Mouse (Mus musculus) adrenal gland, postnatal 36 days (tissue): ENCODE results near the gene Ube2n. TPM values are rescaled to one million over a fixed set of nuclear protein-coding genes. Genes with fewer than 3 reads are reported as not detected.
A peak's percentile ranks its signal among the peaks of the same experiment; 100 is the strongest.

Experiments used
- DNase-seq, 2 experiments: peaks; one replicate each; pipeline ENCODE4 v3.0.0; 2021; ENCODE audit warnings: mixed read lengths in 1 of 2
- total RNA-seq, 2 experiments: library from RNA; stranded (reverse); gene quantifications; 2 replicates each; pipeline ENCODE4 v1.2.3; 2021

The Ube2n gene
- total RNA-seq, 2 experiments from 2014 or later: 138 to 147 TPM

DNA sequence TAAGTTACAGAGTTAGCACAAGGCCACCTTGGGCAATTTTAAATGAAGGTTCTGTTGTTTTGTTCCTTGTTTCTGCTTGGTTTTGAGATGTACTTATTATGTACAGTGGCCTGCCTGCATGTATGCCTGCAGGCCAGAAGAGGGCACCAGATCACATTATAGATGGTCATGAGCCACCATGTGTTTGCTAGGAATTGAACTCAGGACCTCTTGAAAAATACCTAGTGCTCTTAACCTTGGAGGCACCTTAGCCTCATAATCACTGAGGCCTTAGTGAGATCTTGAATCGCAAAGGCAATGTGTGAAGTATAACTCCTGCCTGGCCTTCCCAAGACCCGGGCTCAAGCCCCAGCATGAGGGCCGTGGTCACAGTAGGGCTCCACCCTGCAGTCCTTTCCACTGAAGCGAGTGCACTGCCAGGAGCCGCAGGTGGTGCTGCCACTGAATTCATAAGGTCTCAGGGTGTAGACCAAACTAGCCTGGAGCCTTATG is 42.4 kb downstream of the Ube2n start:
- DNase-seq: peak in 1 of 2 experiments; percentile 48

DNA sequence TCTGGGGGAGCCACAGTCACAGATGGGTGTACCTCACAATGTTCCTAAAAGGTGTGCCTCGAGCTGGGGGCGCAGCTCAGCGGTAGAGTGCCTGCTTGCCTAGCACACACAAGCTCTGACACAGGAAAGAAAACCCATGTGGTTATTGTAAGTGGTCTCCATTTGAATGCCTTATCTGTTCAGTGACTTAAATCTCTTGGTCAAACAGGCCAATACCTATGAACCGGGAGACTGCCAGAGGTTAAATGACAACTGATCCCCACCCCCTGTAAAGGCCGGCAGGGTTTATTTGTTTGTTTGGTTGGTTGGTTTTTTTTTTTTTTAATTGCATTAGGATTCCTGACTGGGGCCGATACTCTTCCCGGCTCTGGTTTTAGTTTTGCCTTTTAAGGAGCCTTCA is 44.5 kb downstream of the Ube2n start:
- no peak for DNase-seq

DNA sequence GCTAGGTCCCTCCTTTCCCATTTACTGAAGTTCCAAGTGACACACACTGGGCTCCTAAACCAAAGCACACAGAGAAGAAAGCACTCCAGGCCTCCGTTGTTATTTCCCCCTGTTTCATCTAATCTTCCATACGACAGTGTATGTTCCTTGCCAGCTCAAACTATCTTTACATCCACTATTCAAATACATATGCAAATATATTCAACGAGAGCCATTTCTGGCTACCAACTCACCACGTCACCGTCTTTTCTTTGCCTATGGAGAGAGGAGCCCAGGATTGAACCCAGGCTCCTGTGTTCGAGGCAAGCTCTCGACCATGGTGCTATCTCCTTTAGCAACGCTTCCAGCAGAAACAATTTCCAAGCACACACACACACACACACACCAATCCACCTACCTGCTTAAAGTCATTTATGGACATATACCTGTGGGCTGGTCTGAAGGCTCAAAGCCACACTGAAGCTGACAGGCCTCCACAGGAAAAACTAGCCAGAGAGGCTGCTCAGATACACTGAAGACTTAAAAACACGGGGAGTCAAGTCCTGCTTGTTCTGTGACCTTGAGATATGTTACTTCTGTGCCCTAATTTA is 45.5 kb downstream of the Ube2n start:
- DNase-seq: no peak

DNA sequence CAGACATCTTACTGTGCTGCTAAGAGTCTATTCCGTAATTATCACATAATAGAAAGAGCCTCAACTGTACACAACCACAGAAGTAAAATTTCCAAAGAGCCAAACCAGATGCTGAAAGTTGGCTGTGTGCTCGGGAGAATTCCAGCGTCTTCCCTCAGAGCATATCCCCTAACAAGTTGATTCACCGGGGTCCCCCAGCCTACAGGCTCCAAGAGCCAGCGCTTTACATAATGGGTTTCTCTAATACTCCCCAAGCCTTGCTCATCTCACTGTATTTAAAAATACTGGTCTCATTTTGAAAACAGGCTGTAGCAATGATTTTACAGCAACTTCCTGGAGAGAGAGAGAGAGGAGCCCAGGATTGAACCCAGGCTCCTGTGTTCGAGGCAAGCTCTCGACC is 46.7 kb downstream of the Ube2n start:
- DNase-seq: no peak

DNA sequence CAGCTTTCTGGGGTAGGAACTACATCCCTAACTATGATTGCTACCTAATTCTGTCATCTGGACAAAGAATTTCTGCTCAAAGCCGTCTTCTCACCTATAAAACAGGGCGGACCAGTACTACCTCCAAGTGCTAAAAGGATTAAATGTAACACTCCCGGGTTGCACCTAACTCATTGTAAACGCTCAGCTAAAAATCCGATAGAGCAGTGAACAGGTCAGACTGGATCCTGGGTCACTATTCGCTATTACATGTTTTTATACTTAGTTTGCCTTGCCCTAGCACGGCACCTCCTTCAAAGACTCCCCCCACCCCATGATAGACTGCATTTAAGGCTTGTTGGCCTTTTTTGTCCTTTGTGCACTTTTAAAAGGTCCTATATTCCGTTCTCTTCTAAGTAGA is 47.5 kb downstream of the Ube2n start:
- DNase-seq: no peak

DNA sequence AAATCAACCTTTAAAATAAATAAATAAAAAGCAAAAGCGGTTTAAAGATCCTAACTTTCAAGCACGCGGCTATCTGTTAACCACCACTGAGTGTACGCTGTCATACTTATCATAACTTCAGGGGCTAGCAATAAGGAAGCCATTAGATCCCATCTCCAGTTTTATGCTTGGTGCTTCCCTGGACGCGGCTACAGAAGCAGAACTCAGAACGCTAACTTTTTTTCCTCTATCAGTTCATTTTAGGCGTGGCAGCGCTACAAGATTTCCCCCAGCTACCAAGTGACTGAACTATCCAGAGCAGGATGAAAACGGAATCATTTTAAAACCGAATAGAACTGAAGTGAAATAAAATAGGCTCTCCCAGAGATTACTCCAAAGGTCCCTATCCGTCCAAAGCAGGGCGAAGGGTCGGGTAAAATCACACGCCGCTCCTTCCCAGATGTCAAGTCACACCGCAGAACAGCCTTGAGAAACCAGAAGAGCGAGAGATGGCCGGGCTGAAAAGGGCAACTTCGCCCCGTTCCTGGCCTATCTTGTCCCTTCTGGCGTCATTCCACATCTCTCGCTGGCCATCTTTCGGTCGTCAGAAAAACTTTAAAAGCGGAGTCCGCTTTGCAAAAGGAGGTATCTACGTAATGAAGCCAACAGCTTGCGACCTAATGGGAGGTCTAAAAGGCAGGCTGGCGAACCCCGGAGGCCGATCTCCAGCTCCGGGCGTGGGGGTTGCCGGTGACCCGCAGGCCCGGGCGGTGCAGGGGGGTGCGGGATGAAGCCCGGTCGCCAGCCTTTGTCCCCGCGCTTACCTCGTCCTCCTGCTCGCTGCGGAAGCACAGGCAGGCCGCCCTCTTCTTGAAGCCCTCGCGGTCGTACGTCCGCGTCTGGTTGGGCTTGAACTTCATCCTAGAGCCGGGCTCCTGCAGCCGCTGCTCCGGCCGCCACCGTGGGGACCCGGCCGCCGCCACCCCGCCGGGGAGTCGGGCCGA is 48.2 kb downstream of the Ube2n start:
- peak; percentile 71 for DNase-seq

DNA sequence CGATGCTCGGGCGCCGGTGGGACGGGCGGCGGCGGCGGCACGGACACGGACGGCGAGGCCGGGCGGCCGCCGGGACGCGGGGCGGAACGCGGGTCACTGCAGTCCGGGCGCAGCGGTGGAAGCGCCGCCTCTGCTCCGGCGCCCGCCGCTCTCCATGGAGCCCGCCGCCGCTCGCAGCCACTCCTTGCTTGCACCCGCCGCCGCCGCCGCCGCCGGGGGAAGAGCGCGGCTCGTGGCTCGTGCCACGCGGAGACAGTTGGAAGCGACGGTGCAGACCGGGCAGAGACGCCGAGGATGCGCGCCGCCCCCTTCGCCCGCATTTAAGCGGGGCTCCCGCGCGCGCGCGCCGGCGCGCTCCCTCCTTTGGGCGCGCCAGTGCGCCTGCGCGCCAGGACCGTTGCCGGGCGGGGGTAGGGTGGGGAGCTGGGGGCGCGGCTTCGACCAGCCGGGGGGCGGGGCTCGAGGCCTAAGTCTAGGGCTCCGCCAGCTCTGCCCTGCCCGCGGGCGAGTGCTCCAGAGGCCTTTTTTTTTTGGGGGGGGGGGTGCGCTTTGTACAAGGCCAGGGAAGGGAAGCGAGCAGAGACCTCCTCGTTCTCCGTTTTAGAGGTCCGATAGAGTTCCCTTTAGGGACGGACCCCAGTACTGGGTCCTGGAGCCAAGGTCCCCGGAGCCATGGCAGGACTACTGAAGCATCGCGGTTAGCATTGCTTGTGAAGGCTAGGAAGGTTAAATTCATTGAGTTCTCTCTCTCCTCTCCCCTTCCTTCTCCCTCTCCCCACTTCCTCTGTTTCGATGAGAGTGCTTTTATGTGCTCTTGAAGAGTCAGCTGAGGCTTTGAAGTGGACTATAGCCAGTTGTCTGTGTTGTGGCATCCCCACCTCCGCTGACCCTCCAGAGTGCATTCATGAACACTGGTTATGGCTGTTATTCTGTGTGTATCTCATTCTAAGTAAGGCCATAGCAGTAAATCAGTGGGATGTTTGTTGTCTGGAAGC is 49.2 kb downstream of the Ube2n start, which contains the start of gene Nudt4:
Gene Nudt4, minus strand, starts transcription at position 296 of the 995 bp plus-strand sequence.
- peak; percentile 90 to 97 for DNase-seq

DNA sequence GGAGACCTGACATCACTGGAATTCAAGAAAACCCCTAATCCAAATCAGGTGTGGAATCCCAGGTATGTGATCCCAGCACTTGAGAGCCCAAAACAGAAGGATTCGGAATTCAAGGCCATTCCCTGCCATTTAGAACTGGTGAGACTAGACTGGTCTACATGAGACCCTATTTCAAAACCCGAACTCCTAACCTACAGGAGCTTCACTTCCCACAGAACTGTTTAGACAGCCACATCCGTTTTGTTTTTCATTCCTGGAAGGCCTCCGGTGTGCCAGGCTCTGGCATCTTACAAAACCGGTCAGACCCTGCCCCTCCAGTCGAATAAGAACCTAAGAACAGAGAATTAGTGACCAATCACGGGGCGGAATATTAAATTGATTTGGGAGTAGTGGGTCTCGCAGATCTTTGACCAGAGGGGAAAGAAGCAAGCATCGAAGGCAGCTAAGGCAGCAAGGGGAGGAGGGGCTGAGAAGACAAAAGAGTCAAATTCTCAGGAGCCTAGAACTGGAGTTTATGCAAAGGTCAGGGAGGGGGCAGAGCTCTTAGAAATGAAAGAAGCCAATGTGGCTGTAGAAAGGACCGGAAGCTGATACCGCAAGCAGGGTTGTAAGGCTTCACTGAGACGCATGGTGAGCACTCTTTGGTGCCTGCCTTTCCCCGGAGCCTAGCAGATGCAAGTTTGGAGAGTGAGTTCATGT is 50.4 kb downstream of the Ube2n start:
- DNase-seq: no peak

DNA sequence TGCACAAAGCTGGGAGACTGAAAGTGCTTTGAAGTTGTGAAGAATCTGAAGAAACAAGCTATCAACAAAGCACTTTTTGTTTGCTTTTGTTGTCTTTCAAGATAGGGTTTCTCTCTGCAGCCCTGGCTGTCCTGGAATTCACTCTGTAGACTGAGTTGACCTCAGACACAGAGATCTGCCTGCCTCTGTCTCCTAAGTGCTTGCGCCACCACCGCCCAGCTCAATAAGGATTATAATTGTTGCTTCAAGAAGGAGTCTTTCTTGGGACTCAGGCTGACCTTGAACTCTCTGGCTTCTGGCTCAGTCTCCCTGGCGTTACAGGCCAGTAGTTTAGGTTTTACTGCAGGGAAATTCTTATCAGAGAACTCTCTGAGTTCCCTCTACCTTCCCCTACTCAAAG is 51.8 kb downstream of the Ube2n start:
- no peak for DNase-seq

DNA sequence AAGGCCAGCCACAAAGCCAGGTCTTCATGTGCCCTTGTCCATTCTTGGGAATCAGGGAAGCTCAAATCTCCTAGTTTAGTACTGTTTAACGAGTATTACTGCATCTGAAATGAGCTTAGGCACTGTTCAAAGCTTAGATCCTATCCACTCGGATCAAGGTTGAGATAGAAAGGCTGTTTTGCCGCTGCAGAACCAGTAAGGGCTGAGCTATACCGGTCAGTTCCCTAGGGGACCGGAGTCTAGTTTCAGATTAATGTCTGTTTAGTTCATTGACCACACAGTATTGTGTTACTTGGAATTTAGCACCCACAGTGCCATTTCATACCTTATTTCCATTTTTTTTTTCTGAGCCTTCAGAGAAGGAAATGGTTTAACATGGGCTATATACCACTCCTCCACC is 52.6 kb downstream of the Ube2n start:
- DNase-seq: no peak

DNA sequence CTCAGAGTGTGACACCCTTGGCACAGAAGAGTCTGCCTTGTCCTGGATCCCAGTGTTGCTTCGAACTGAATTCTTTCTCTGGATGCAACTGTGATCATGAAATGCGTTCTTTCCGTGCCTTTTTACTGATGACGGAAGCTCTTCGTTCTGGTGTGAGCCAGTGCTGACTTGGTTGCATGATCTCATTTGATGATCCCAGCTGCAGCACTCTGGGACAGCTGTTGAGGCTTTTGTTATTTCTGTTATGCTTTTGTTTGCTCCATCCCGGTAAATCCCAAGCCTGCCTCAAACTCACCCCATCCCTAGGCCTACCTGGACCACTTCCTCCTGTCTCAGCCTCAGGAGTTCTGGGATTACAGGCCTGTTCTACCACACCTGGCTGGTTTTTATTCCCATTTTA is 53.1 kb downstream of the Ube2n start:
- DNase-seq: no peak

DNA sequence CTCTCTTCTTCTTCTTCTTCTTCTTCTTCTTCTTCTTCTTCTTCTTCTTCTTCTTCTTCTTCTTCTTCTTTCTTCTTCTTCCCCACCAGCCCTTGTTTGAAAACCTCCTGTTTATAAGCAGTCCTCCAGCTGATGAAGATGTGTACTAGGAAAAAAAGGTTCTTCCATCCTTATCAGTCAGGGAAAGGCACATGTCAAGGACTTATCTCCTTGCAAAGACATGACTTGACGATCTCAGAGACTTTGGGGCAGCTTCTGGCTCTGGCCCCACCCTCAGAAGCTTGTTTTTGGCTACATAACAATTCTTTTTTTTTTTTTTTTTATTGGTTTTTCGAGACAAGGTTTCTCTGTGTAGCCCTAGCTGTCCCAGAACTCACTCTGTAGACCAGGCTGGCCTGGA is 54.5 kb downstream of the Ube2n start:
- no peak for DNase-seq

DNA sequence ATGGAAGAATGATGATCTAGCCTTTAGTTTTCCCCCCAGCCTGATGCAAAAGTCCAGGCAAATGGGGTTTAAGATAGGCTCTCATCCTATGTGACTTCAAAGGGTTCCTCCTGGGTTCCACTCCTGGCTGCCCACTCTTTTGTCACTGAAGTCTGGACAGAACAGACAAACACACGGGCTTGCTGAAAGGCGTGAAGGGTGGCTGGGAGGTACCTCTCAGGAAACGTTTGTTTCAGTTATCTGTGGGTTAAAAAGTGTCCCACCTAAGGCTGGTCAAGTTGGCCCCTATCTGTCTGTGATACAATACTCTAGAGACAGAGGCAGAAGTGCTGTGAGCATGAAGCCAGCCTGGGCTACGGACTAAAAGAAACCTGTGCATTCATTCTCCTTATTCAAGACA is 60.0 kb downstream of the Ube2n start:
- DNase-seq: no peak

DNA sequence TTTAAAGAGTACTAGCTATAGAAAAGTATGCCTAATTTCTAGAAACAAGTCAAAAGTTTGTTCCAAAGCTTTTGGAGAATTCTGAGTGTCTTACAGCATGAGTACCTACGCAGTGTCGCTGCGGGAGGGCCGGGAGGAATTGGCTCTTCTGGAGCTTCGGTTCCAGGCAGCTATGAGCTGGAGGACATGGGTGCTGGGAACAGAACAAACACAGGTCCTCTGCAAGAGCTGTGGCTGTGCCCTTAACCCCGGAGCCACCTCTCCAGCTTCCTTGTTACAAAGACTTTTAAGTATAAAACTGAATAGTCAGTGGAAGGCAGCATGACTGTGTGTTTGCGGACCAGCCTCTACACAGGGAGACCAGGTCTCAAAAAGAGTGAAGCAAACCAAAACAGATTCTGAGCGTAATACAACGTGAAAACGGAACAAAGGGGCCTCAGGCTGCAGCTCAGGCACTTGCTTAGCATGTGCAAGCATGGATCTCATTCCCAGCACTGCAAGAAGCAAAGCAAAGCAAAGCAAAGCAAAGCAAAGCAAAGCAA is 61.0 kb downstream of the Ube2n start:
- no peak for DNase-seq

DNA sequence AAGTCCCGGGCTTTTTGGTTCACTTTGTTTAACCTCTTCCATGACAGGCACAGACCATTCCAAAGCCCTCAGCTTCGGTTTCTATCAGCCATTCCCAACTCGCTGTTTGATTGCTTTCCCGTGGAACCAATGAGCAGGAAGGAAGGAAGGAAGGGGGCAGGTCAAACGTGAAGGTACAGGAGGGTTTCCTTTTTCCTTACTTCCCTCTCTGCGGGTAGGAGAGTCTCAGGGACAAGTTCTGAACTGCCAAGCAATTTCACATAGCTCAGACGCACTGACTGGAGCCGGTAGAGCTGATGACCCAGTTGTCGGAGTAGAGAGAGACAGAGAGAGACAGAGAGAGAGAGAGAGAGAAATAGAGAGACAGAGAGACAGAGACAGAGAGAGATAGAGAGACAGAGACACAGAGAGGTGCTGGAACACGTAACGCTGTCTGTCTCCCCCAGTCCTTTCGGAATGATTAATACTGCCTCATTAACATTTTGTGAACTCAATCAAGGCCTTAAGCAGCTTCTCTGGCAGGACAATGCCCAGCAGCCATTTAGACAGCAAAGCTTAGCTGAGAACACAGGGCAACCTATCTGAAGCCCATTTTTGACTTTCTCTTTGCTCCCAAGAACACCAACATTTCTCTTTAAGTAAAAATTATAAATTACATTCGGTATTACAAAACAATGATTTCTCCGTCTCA is 62.1 kb downstream of the Ube2n start:
- no peak for DNase-seq

DNA sequence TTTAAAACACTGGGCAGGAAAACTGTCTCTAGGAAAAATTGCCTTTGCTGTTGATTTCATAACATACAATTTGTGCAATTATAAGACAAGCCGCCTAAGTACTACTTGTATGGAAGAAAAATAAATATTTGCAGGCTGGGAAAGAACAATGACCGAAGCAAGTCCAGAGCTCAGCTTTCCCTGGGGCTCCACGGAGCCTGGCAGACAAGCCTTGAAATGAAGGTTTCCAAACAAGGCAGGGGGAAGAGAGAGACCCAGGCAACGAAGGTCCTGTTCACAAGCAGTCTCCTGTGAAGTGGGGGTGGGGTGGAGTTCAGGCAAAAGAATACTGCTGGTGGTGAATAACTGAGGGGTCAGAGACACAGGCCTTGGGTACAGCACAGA is 62.6 kb downstream of the Ube2n start:
- peak in 1 of 2 experiments; percentile 22 for DNase-seq

DNA sequence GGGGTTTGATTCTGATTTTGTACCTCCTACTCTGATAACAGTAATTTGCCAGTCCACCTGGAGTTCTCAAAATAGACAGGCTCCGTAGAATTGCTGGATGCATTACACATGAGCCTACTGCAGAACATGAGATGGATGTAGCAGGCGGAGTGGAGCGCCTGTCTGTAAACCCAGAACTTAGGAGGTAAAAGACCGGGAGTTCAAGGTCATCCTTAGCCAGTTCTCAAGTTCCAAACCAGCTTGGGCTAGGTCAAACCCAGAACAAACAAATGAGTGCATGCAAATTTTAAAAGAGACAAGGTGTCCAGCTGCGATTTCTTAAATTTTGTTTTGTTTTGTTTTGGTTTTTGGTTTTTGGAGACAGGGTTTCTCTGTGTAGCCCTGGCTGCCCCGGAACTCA is 70.6 kb downstream of the Ube2n start:
- DNase-seq: no peak

DNA sequence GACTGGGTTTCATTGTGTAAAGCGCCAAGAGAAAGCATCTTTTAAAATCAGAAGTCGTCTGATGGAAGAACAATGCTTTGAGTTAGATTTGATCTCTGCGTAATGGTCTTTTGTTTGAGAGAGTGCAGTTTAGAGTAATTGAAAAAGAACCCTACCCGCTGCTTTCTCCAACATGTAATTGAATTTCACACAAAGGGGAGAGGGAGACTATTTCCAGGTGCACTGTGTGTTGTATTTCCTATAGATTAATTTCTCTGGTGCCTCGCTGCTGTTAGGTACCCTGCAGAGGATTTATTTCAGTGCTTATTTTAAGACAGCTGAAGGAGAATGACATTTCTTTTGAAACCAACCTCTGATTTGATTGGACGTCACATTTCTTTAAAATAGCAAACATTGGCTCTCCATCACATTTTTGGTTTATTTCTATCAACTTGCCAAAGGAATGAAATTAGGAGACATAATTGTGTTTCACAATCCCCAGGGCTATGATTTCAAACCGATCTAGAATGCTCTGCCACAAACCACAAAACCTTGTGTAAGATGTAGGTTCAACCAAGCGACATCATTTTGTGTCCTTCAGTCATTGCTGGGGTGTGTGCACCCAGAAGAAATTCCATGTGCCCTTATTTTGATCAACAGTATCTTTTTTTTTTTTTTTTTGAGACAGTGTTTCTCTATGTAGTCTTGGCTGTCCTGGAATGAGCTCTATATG is 72.7 kb downstream of the Ube2n start:
- no peak for DNase-seq

DNA sequence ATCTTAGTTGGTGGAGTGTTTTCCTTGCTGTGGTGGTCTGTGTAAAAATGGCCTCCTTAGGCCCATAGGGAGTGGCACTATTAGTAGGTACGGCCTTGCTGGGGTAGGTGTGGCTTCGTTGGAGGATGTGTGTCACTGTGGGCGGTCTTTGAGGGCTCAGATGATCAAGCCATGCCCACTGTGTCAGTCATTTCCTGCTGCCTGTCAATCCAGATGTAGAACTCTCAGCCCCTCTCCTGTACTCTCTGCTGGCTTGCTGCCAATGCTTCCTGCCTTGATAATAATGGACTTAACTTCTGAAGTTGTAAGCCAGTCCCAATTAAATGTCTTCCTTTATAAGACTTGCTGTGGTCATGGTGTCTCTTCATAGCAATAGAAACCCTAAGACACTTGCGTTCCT is 74.3 kb downstream of the Ube2n start:
- DNase-seq: no peak

DNA sequence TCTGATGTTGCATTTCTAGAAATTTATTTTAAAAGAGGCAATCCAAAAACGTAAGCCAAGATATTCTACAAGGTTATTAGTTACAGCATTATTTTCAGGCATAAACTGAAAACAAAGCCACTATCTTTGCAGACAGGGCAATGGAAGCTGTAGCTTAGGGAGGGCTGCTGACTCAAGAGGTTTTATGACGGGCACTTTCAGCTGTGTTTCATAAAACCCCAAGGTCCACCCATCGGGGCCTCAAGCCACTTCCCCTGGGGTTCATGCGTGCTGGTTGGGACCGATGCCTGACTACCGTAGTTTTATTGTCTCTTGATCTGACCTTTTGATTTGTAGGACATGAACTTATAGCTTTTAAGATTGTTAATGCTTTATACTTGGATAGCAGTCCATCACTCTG is 75.3 kb downstream of the Ube2n start:
- DNase-seq: no peak
